Mouse (Mus musculus): Measurements from ENCODE around the gene Gdpd5. TPM values are rescaled to one million over a fixed set of nuclear protein-coding genes. Genes with fewer than 3 reads are reported as not detected.

Gene Gdpd5
- polyA plus RNA-seq, 1 experiment, result 18.5 TPM

GRCm38 (mm10) chr7:99356244-99356930, 24.8 kb upstream of the Gdpd5 start:
- 82% methylated on average over 9 of the region's 9 CpGs for WGBS
- TF ChIP-seq POLR2A (IDR thresholded peaks at IDR 0.05; ENCODE audit: control insufficient read depth, extremely low read depth, insufficient read depth, low read length, poor library complexity), result no peak
- TF ChIP-seq CTCF (IDR thresholded peaks at IDR 0.05; ENCODE audit: borderline replicate concordance, control insufficient read depth, extremely low read depth, insufficient read depth, low read length, poor library complexity), result no peak
- no peak overlapping the region for H3K4me3 ChIP-seq (ENCODE audit: control insufficient read depth, insufficient read depth, low read length)

GRCm38 (mm10) chr7:99357201-99357600, 24.0 kb upstream of the Gdpd5 start:
- peaks cover 2% of the 10 kb centered on the region; the same call in 1 of the 2 replicates for H3K4me1 ChIP-seq (replicated peaks; ENCODE audit: control insufficient read depth, insufficient read depth, low read length)
- WGBS, result 91% methylated on average over 7 of the region's 7 CpGs
- TF ChIP-seq POLR2A (IDR thresholded peaks at IDR 0.05; ENCODE audit: control insufficient read depth, extremely low read depth, insufficient read depth, low read length, poor library complexity) (no peak), CTCF (IDR thresholded peaks at IDR 0.05; ENCODE audit: borderline replicate concordance, control insufficient read depth, extremely low read depth, insufficient read depth, low read length, poor library complexity) (no peak)

More at GRCm38 (mm10) chr7:99356244-99356930, 24.8 kb upstream of the Gdpd5 start:
- Histone ChIP-seq H3K27me3 (ENCODE audit: control insufficient read depth, insufficient read depth, low read length) (no peaks in the 10 kb centered on the region; the same call in 1 of the 2 replicates), H3K4me1 (replicated peaks; ENCODE audit: control insufficient read depth, insufficient read depth, low read length) (peaks cover 2% of the 10 kb centered on the region; the same call in 1 of the 2 replicates), H3K36me3 (ENCODE audit: control insufficient read depth, insufficient read depth, low read length) (no peaks in the 10 kb centered on the region), H3K27ac (ENCODE audit: control insufficient read depth, insufficient read depth, low read length) (no peak overlapping the region)
- no peak for DNase-seq

GRCm38 (mm10) chr7:99358371-99358770, 22.8 kb upstream of the Gdpd5 start:
- 95% methylated on average over 8 of the region's 8 CpGs for WGBS
- DNase-seq, result no peak
- no peaks in the 10 kb centered on the region for H3K27me3 ChIP-seq (ENCODE audit: control insufficient read depth, insufficient read depth, low read length)
- TF ChIP-seq CTCF (IDR thresholded peaks at IDR 0.05; ENCODE audit: borderline replicate concordance, control insufficient read depth, extremely low read depth, insufficient read depth, low read length, poor library complexity) (no peak), POLR2A (IDR thresholded peaks at IDR 0.05; ENCODE audit: control insufficient read depth, extremely low read depth, insufficient read depth, low read length, poor library complexity) (no peak)
- no peak overlapping the region for H3K27ac ChIP-seq (ENCODE audit: control insufficient read depth, insufficient read depth, low read length)
- H3K4me1 ChIP-seq (replicated peaks; ENCODE audit: control insufficient read depth, insufficient read depth, low read length), result peaks cover 2% of the 10 kb centered on the region; the same call in 1 of the 2 replicates
- no peaks in the 10 kb centered on the region for H3K36me3 ChIP-seq (ENCODE audit: control insufficient read depth, insufficient read depth, low read length)
- H3K4me3 ChIP-seq (ENCODE audit: control insufficient read depth, insufficient read depth, low read length), result no peak overlapping the region

More at GRCm38 (mm10) chr7:99357201-99357600, 24.0 kb upstream of the Gdpd5 start:
- H3K36me3 ChIP-seq (ENCODE audit: control insufficient read depth, insufficient read depth, low read length), result no peaks in the 10 kb centered on the region
- no peak overlapping the region for H3K27ac ChIP-seq (ENCODE audit: control insufficient read depth, insufficient read depth, low read length)
- no peaks in the 10 kb centered on the region; the same call in 1 of the 2 replicates for H3K27me3 ChIP-seq (ENCODE audit: control insufficient read depth, insufficient read depth, low read length)
- DNase-seq, result no peak
- no peak overlapping the region for H3K4me3 ChIP-seq (ENCODE audit: control insufficient read depth, insufficient read depth, low read length)

- 26% methylated on average over 10 of the region's 10 CpGs for WGBS
Observed at GRCm38 (mm10) chr7:99360021-99360802, 21.0 kb upstream of the Gdpd5 start.

DNA sequence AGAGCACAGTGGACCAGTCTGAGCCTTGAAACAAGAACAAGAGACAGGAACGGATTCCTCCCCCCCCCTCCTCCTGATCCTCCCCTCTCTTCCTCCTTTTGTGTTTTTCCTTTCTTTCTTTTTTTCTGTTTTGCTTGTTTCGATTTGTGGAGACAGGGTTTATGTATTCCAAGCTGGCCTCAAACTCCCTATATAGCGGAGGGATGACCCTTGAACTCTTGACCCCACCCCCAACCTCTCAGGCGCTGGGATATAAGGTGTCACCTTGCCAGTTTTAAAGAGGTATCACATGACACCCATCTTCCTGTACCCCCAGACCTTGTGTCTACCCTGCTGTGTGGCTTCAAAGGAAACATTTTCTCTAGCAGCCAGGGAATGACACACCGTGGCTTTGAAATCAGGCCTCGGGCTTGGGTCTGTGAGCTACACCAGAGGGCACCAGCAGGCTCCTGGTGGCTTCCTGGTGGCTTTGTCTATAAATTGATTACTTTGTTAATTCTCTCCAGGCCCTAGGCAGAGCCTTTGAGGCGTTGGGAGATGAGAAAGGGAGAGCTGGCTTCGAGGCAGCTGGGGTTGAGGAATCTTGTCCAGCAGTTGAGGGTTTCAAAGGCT, 20.3 kb upstream of the Gdpd5 start:
- Histone ChIP-seq H3K36me3 (ENCODE audit: control insufficient read depth, insufficient read depth, low read length) (no peaks in the 10 kb centered on the region), H3K27me3 (ENCODE audit: control insufficient read depth, insufficient read depth, low read length) (no peaks in the 10 kb centered on the region), H3K27ac (ENCODE audit: control insufficient read depth, insufficient read depth, low read length) (no peak overlapping the region), H3K4me3 (ENCODE audit: control insufficient read depth, insufficient read depth, low read length) (no peak overlapping the region), H3K4me1 (replicated peaks; ENCODE audit: control insufficient read depth, insufficient read depth, low read length) (peaks cover 2% of the 10 kb centered on the region; the same call in 1 of the 2 replicates)
- TF ChIP-seq CTCF (IDR thresholded peaks at IDR 0.05; ENCODE audit: borderline replicate concordance, control insufficient read depth, extremely low read depth, insufficient read depth, low read length, poor library complexity), result no peak
- TF ChIP-seq POLR2A (IDR thresholded peaks at IDR 0.05; ENCODE audit: control insufficient read depth, extremely low read depth, insufficient read depth, low read length, poor library complexity), result no peak
- DNase-seq, result no peak
- WGBS, result 52% methylated on average over 8 of the region's 8 CpGs

More at GRCm38 (mm10) chr7:99360021-99360802, 21.0 kb upstream of the Gdpd5 start:
- Histone ChIP-seq H3K4me1 (replicated peaks; ENCODE audit: control insufficient read depth, insufficient read depth, low read length) (peaks cover 2% of the 10 kb centered on the region; the same call in 1 of the 2 replicates), H3K27ac (ENCODE audit: control insufficient read depth, insufficient read depth, low read length) (no peak overlapping the region), H3K4me3 (ENCODE audit: control insufficient read depth, insufficient read depth, low read length) (no peak overlapping the region), H3K27me3 (ENCODE audit: control insufficient read depth, insufficient read depth, low read length) (no peaks in the 10 kb centered on the region), H3K36me3 (ENCODE audit: control insufficient read depth, insufficient read depth, low read length) (no peaks in the 10 kb centered on the region)
- no peak for TF ChIP-seq POLR2A (IDR thresholded peaks at IDR 0.05; ENCODE audit: control insufficient read depth, extremely low read depth, insufficient read depth, low read length, poor library complexity)
- TF ChIP-seq CTCF (IDR thresholded peaks at IDR 0.05; ENCODE audit: borderline replicate concordance, control insufficient read depth, extremely low read depth, insufficient read depth, low read length, poor library complexity), result no peak
- no peak for DNase-seq

GRCm38 (mm10) chr7:99362137-99362536, 19.1 kb upstream of the Gdpd5 start:
- WGBS, result 89% methylated on average over 2 of the region's 2 CpGs
- peaks cover 2% of the 10 kb centered on the region; the same call in 1 of the 2 replicates for H3K4me1 ChIP-seq (replicated peaks; ENCODE audit: control insufficient read depth, insufficient read depth, low read length)
- no peak overlapping the region for H3K27ac ChIP-seq (ENCODE audit: control insufficient read depth, insufficient read depth, low read length)
- H3K27me3 ChIP-seq (ENCODE audit: control insufficient read depth, insufficient read depth, low read length), result no peaks in the 10 kb centered on the region
- no peak overlapping the region for H3K4me3 ChIP-seq (ENCODE audit: control insufficient read depth, insufficient read depth, low read length)
- DNase-seq, result no peak
- TF ChIP-seq CTCF (IDR thresholded peaks at IDR 0.05; ENCODE audit: borderline replicate concordance, control insufficient read depth, extremely low read depth, insufficient read depth, low read length, poor library complexity) (no peak), POLR2A (IDR thresholded peaks at IDR 0.05; ENCODE audit: control insufficient read depth, extremely low read depth, insufficient read depth, low read length, poor library complexity) (no peak)
- H3K36me3 ChIP-seq (ENCODE audit: control insufficient read depth, insufficient read depth, low read length), result no peaks in the 10 kb centered on the region
